Mouse (Mus musculus): ENCODE measurements at regions not wholly inside any gene's neighbourhood (a gene's known extent, or its start where the extent isn't known, plus 50 kb on each side); places are given as distances from the start of the nearest gene placed in this dataset.
A peak's percentile ranks its signal among the peaks of the same experiment; 100 is the strongest.

DNA sequence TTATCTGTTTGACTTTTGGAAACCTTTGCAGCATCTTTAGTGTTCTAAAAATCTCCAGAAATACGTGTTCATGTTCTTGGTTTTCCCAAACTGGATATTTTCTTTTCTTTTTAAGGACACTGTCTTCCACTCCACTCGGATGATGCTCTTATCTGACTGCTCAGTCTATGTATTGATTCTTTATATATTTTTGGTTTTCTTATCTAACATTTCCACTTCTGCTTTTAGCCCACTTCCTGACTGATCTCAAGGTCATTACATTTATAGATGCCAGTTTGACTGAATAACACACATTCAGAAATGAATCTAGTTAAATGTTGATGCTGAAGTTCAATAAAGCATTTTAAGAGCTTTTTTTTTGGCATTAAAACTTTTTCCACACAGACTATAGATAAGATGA is 265.3 kb downstream of the Rpl36a-ps1 start:
- DNase-seq: no peak

DNA sequence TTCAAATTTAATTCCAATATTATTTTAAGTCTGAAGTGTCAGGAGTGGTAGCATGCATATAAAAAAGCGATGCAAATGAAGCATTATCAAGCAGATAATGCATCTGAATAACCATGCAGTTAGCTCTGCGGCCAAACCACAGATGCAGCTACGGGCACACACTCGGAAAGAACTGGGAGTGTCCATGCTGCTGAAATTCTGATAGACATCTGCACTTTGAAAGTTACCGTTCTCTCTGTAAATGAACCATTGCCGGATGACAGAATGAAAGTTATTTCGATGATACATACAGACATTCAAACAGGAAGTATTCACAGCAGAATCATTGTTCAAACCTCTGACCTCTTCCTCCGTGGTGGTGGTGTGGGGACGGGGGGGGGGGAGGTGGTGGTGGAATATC is 271.6 kb downstream of the Rpl36a-ps1 start:
- no peak for DNase-seq

DNA sequence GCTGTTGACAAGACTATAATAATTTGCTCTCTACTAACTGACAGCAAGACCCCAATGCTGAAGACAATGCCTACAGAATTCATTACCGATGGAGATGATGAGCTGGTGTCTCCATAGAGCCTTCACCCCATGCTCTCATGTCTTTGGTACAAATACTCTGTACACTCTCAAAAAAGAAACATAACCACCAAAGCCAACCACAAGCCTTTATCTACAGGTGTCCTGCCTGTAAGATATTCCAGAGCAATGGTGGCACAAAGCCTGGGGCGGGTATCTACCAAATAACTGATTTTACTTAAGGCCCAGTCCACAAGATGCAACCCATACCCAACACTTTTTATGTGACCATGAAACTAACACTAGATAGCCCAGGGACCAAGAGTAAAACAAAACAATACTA is 273.1 kb downstream of the Rpl36a-ps1 start:
- DNase-seq: no peak

DNA sequence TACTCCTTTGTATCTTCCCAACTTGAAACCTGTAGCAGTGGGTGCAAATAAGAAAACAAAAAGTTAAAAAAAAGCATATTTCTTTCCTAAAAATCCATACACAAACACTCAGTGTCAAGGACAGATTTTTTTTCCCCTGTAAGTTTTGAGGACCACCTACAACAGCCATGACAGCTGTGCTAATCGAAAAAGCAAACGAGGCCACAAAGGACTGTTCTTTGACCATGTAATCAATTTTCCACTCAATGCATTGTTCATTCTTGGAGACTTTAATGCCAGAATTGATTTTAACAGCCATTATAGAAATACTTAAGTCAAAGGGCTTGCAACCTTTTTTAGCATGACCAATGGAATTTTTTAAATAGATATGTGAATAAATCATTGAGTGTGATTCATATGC is 286.1 kb downstream of the Rpl36a-ps1 start:
- DNase-seq: no peak

DNA sequence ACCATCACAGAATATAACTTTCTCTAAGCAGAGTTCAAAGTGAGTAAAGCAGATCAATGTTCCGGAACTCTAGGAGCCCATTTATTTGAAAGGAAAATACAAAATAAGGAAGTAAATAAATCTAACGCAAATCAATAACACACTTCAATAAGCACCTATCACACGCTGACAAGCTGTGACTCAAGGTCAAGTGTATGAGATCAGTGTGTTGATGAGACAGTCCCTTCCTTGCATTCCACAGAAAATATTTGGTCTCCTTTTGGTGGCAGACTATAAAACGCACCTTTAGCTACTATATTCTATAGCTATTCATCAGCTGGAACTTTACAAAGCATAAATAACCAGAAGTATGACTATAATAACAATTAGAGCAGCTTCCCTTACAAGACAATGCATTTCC is 286.5 kb downstream of the Rpl36a-ps1 start:
- no peak for DNase-seq

DNA sequence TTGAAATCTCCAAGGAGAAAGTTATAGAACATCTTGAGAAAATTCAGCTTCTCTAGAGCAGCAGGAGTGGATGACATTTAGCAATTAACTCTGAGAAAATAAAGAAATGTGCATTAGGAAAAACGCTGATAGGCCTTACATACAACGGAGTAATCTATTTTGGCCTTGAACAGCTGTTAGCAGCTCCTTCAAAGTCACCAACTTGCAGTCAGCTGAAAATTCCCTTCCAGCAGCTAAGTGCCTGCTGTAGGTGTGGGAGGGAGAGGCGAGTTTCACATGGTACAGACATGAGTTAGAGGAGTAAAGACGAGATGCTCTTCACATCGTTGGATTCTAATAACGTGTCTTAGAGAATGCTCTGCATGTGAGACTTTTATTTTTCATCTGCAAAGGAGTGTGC is 290.8 kb downstream of the Rpl36a-ps1 start:
- DNase-seq: no peak

DNA sequence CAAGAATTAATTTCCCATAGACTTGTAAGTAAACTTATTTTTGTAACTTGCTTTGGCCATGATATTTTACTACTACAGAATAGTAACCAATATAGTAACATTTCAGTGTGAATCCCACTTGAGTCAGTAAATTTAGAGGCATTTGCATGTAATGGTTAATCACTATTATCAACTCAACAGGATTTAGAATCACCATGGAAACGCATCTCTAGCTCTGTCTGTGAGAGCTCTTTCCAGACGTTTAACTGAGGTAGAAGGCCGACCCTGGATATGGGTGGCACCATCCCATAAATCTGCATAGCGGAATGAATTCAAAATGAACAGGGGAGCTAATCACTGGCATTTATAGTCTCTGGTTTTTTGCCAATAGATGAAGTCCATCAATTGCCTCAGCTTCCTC is 337.6 kb downstream of the Rpl36a-ps1 start:
- DNase-seq: no peak

DNA sequence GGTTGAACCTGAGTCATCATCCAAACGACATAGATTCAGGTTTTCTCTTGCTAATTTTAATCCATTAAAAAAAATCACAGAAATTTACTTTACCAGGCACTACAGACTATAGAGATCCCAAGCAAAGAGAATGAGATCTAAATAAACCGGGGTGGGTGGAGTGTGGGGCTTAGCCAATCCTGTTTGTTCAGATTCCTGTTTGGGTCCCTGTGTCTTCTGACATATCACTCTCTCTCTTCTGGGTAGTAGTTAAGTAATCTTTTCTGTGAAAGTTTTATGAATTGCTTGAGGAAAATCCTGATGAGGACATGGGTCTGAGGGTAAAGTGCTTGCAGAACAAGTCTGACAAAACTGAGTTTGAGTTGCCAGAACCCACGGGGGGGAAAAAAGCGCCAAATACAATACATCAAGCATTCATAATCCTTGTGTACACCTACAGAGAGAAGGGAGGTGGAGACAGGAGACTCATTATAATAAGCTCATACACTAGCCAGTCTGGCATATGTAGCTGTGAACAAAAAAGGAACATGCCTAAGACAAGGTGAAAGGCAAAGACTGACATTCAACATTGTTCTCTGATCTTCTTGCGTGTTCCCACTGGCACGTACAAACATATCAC is 339.8 kb downstream of the Rpl36a-ps1 start:
- DNase-seq: no peak

DNA sequence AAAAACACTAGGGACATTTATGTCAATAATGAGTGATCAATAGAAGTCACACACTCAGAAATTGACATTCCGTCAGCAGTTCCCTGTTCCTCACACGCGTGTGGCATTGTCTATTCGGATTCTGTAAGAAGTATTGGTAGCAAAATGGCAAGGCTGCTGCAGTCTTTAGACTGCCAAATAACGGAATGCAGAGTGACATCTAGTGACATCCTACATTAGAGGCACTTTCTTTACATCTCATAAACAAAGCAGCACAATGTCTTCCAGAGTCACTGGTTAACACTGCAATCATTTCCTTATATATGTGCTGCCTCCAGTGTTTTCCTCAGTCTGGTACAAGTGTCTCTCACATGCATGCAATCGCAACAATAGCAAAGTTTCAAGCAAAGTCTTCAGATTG is 342.9 kb downstream of the Rpl36a-ps1 start:
- DNase-seq: no peak

DNA sequence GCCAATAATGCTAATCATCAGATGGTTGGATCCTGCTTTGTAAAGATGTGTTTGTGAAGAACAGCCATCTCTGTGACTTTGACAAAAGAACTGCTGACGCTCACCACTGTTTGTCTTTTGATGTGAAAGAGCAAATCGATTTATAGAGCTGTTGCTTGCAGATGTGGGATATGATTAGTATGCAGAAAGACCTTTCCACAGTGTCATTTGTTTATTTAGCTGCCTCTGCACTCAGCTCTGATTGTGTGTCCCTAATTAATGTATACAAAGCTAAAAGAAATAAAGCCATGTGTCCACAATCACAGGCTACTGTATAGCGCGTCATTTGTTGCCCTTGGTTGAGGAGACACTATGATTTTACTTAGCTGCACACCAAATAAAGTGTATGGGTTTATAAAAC is 343.6 kb downstream of the Rpl36a-ps1 start:
- no peak for DNase-seq

DNA sequence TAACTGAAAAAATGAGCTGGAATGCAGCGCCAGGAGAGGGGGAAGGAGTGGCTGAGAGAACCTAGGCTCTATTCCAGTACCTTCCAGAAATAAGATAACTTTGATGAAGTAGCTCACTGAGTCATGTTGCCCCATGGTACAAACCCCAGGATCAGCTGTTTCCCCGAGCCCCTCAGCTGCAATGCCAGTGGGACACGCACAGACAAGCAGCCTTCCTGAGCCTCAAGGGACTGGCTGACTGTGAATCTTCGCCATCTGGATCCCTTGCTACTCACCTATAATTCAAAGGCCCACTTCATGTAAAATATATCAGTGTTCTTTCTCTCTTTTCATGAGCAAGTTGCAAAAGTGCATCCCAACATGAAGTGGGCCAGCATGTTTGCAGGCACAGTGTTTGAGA is 346.5 kb downstream of the Rpl36a-ps1 start:
- DNase-seq: no peak

DNA sequence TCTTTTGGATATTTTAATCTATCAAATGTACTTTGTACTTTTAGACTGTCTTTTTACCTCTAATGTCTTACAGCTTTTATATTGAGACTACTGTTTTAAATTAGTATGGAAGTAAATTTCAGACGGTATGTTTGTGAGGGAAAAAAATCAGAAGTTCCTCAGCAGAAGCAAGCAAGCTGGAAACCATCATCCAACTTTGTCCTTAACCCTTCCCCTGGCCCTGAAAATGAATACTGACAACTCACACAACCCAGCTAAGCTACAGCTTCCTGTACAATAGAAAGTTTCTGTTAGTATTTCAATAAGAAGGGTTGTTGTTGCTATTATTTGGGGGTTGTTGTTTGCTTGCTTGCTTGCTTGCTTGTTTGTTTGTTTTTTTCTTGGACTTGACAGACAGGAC is 350.4 kb downstream of the Rpl36a-ps1 start:
- no peak for DNase-seq

DNA sequence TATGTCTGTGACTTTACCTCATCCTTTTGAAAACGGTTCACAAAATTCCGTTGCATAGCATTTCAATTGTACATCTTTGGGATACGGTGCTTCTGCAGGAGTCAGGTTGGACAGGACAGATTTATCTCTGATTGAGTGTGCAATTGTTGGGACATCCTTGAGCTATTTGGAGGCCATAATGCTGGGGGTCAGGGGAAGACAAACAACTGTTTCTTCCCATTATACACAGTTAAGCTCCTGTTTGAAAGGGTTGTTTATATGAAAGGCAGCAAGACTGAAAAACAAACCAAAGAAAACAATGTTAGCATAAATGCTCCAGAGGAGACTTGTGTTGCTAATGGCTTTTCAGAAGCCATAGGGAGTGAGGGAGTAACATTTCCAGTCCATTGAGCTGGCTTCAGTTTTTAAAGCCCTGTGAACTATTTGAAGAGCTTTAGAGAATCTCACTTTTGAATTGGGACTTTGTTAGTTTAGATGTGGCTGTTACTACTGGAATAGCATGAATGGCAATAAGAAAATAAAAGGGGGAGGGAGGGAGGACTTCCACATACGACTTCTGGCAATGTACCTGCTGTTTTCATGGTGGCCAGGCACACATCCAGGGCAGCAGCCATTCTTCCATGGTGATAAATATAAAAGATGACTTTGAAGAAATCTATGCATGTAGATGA is 351.3 kb downstream of the Rpl36a-ps1 start:
- no peak for DNase-seq

DNA sequence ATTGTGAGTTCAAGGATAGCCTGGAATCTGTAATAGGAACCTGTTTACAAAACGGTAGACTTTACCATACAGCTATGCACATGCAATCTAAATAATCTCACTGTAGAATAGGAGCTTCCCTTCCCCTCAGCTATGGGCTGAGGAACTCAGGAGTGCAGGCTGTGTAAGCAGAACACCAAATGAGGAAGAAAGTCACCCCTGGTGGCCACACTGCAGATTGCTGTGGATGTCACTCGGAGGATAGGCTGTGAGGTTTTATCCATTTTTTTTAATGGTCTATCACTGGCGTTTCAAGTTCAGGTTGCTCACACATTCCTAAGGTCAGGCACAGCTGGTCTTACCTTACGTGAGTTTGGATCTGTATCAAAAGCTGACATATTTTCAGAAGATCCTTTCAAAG is 365.1 kb downstream of the Rpl36a-ps1 start:
- no peak for DNase-seq

DNA sequence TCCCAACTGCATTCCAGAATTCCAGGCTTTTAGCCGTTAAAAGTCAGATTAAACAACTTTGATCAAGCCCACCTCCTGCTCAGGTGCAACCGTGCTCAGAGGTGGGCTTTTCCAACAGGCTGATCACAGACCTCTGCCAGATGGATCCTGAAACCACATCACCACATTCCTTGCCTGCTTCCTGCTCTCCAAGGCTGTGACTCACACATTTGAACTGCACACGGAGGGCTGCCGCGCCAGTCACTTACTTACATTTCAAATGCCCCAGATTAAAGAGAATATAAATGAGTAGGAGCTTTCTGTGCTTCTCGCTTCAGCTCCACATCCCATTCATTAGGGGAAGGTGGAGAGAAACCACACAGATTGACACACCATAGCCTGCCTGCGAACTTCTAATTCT is 367.6 kb downstream of the Rpl36a-ps1 start:
- DNase-seq: no peak

DNA sequence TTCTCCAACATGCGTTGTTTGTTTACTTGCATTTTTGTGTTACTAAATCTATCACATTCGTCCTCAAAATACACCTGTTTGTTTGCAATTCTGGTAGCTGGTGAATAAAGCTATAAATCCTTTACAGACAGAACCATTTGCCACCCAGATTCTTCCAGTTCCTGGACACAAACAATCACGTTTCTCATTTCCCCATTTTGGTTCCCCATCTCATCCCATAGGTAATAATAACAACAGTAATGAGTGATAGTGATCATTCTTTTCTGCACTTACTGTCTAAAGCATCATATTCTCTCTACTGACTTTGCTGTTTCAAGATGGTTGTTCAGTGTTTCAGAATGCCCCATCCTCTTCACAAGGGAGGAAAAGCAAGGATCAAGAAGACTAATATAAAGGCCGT is 368.3 kb downstream of the Rpl36a-ps1 start:
- DNase-seq: no peak

DNA sequence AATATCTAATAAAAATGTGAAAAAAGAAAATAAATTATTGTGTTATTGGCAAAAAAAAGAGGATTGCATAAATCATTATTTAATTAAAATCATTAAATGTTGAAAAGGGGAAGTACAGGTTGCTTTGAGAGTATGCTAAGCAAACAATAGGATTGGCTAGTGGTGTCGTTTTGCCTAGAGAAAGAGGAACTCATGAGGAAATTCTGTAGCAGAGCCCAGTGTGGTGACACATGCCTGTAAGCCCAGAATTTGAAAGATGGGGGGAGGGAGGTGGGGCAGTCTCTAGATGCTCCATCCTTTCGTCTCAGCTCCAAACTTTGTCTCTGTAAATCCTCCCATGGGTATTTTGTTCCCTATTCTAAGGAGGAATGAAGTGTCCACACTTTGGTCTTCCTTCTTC is 388.3 kb downstream of the Rpl36a-ps1 start:
- DNase-seq: no peak

DNA sequence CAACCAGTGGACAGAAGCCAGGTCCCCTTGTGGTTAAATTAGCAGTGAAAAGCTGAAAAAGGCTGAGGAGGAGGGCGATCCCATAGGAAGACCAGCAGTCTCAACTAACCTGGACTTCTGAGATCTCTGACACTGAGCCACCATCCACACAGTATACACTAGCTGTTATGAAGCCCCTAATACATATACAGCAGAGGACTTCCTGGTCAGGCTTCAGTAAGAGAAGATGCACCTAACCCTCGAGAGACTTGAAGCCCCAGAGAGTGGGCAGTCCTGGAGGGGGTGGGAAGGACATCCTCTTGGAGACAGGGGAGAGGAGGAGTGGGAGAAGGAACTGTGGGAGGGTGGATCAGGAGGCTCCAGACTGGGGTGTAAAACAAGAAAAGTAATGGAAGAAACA is 397.9 kb downstream of the Rpl36a-ps1 start:
- no peak for DNase-seq

DNA sequence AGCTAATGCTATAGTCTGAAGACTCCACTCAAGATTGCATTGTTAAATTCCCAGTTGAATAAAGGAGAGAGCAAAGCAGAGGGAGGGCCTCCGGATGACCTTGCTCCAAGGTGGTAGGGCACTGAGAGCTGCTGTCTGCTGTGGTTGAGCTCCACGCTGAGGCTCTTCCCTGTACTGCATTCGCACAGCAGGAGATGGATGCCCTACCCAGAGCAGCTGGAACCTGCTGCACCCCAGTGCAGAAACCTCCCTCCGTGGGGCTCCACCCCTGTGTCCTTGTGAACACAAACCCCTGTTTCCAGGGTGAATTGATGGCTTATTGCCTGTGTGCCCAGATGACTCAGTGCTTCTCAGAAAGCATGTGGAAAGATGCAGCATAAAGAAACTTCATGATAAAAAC is 404.3 kb downstream of the Rpl36a-ps1 start:
- peak; percentile 39 for DNase-seq

DNA sequence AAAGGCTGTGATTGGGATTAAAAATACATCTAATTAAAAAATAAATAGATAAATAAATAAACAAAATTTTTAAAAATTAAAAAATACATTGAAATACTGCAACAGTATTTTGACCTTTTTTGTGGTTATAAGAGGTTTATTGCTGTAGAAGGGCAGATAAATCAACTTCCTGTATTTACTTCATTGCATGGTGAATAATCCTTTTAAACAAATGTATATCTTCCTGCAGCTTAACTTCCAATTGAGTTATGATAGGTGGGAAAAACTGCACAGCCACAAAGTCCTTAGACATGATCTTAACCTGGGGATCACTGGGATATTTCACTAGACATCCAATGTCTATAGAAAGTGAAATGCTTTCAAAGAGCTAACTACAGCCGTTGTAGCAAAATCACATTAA is 402.1 kb upstream of the Dach1 start:
- DNase-seq: no peak

DNA sequence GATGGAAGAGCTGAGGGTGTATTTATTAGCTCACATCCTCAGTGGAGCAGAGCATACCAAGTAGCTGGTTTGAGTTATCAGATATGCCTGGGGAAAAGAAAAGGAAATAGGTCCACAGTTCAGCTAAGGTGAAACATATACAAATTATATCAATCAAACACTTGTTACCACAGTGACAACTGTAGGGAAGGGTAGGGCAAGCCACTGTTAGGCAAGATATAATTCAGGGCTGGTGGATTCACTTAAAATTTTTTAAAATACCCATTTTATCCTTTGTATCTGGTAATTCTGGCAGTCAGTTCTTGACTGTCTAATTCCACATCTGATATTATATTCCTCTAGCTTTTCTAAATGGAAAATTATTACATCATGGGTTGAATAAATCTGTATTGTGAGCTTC is 392.4 kb upstream of the Dach1 start:
- DNase-seq: no peak

DNA sequence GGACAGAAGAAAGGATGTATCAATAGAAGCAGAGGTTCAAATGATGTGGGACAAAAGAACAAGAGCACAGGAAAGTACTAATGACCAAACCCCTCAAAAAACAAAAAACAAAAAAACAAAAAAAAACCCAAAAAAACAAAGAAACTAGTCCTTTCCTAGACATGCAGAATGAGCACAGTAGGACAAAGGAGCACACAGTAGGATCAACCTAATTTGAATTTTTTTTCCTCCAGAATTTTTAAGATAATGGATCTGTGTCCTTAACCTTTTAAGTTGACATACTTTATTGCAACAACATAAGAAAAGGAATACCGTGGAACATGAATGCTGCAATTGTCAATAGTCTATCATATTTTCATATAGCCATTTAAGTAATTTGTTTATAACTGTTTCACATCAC is 370.2 kb upstream of the Dach1 start:
- no peak for DNase-seq

DNA sequence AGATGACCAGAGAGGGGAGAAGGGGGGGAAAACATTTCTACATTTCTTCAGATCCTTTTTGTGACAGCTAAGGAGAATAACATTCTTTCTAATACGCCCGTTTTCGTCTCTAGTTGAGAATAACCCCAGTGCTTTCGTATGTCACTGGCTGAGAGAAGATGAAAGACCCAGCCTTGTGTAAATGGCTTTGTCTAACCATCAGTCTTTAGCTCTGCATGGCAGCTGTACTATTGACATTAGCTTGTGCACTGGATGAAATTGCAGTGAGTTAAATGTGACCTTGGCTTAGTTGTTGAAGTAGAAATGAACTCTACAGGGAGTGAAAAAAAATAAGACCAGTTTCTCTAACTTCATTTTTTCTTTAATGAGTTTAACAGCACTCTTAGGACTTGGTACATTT is 368.7 kb upstream of the Dach1 start:
- no peak for DNase-seq

DNA sequence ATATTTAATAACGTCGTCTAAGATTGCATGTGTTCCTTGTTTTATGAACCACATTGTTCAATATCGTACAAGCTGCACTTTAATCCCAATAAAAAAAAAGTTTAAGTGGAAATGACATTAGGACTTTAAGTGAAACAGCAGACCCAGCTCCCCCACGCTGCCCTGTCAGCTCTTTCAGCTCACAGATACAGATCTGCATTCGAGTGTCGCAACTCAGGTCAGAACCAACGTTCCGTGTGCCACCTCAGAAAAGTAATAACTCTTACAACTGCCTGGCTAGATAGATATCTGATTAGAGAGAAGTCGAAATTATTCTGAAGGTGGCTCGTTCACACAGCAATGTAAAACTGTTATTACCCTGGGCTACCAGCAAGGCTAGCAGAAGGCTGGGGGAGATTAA is 364.0 kb upstream of the Dach1 start:
- DNase-seq: no peak

DNA sequence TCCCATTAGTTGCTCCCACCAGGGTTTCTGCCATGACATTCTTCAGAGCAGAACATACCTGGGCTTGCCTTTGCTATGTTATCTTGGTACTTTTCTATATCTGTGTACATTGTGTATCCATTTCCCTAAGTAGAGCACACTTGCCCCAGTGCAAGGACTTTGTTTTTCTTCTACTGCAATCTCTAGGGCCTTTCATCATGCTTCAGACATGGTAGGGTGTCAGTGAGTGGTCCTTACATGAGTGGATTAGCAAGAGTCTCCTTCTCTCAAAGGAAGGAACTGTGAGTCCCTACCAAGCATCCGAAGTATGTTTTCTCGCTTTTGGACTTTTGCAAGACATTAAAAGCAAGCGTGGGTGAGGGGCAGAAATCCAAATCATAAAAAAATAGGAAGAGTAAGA is 351.4 kb upstream of the Dach1 start:
- no peak for DNase-seq
